Mouse (Mus musculus) layer of hippocampus, postnatal 25 days (tissue): ENCODE results near the gene Mrpl24. TPM values are rescaled to one million over a fixed set of nuclear protein-coding genes. Genes with fewer than 3 reads are reported as not detected.

Experiments used
- DNase-seq, 2 experiments: peaks; one replicate each; pipeline ENCODE4 v3.0.0; 2022; ENCODE audit warnings: mixed read lengths in 2 of 2, low spot score in 1 of 2; ENCODE audit errors: extremely low spot score in 1 of 2
- total RNA-seq, 2 experiments: library from RNA; stranded (reverse); gene quantifications; 2 replicates each; pipeline ENCODE4 v1.2.3; 2021

Mrpl24 gene
- total RNA-seq, 2 experiments from 2014 or later, result 52.8 to 54.1 TPM

GRCm38 (mm10) chr3:87945781-87946540 is 26.7 kb downstream of the Mrpl24 start:
- DNase-seq, result no peak

GRCm38 (mm10) chr3:87946541-87946860 is 27.2 kb downstream of the Mrpl24 start:
- DNase-seq, result no peak

- no peak for DNase-seq
Observed at GRCm38 (mm10) chr3:87947056-87947810, 27.9 kb downstream of the Mrpl24 start.

- no peak for DNase-seq
Observed at GRCm38 (mm10) chr3:87947811-87948199, 28.5 kb downstream of the Mrpl24 start.

GRCm38 (mm10) chr3:87948378-87949265 is 29.3 kb downstream of the Mrpl24 start, which contains the start of gene Crabp2:
Gene Crabp2 (plus strand): TSS chr3:87948666.
- no peak for DNase-seq

GRCm38 (mm10) chr3:87949266-87949954 is 30.1 kb downstream of the Mrpl24 start:
- no peak for DNase-seq

GRCm38 (mm10) chr3:87949955-87950515 is 30.7 kb downstream of the Mrpl24 start:
- no peak for DNase-seq

- DNase-seq, result no peak
Observed at GRCm38 (mm10) chr3:87951946-87952345, 32.6 kb downstream of the Mrpl24 start.

GRCm38 (mm10) chr3:87952440-87952839 is 33.1 kb downstream of the Mrpl24 start:
- DNase-seq, result no peak

GRCm38 (mm10) chr3:87958056-87958455 is 38.8 kb downstream of the Mrpl24 start:
- no peak for DNase-seq

- no peak for DNase-seq
Observed at GRCm38 (mm10) chr3:87958476-87958875, 39.2 kb downstream of the Mrpl24 start.

GRCm38 (mm10) chr3:87958967-87959366 is 39.7 kb downstream of the Mrpl24 start:
- no peak for DNase-seq

GRCm38 (mm10) chr3:87959371-87959770 is 40.1 kb downstream of the Mrpl24 start:
- DNase-seq, result no peak

- no peak for DNase-seq
Observed at GRCm38 (mm10) chr3:87960191-87960585, 40.9 kb downstream of the Mrpl24 start.

GRCm38 (mm10) chr3:87960586-87961191 is 41.4 kb downstream of the Mrpl24 start:
- DNase-seq, result peak; percentile 63 to 72

GRCm38 (mm10) chr3:87970184-87970938 is 51.1 kb downstream of the Mrpl24 start:
- peak in 1 of 2 experiments; percentile 60 for DNase-seq

- DNase-seq, result no peak
Observed at GRCm38 (mm10) chr3:87970939-87971488, 51.7 kb downstream of the Mrpl24 start, which contains the start of gene Nes. Gene Nes (plus strand): TSS chr3:87971078.

- no peak for DNase-seq
Observed at GRCm38 (mm10) chr3:87971489-87972202, 52.3 kb downstream of the Mrpl24 start.
